ENCODE assay signal across 9 mouse cellular contexts in the genomic region with DNA sequence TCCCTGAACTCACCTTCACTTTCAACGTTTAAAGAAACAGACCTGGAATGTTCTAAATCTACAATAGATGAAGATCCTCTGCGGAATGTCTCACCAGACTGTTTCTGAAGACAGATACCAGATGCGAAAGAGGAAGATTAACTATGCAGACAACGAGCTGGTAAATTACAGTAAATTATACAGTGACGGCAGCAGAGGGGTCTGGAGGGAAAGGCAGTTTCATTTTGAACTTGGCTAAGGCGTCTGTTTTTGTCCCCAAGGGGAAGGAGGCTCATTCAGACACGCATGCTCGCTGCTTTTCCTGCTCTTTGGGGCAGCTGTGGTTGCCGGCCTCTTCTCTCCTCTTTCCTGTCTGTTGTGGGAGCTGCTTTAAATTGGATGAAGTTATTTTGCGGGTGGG. TPM values are rescaled to one million over a fixed set of nuclear protein-coding genes. Genes with fewer than 3 reads are reported as not detected.
DNase-seq lines count a peak whose midpoint lies in the region; ATAC-seq and TF ChIP-seq lines count a peak whose summit lies in the region.
"Had no signal": no experiment of that assay in that cellular context is flagged by ENCODE, and none has a peak within 500 bp of the region (broad histone marks: within the 10 kb centered on the region; RNA-seq: fewer than 3 reads in every experiment).

No protein-coding gene starts in this region.

- peak overlapping the region; percentile 41 for H3K4me2 ChIP-seq in heart, postnatal 0 days (ENCODE audit: low read depth, low read length)
- peak overlapping the region; percentile 24 for H3K4me2 ChIP-seq in hindbrain, embryonic 16.5 days (ENCODE audit: low read length)
- H3K4me2 ChIP-seq in stomach, embryonic 16.5 days (ENCODE audit: low read depth, low read length): peak overlapping the region; percentile 39

- 0 out of 2 replicates have a peak overlapping the region, but pooled peaks have one; percentile 1 for H3K4me3 ChIP-seq in heart, postnatal 0 days (ENCODE audit: low read depth, low read length)
- no peak overlapping the region for H3K4me3 ChIP-seq in hindbrain, embryonic 16.5 days (ENCODE audit: low read length)
- peak overlapping the region; percentile 12; the same call in 1 of the 2 replicates for H3K4me3 ChIP-seq in stomach, embryonic 16.5 days (replicated peaks; ENCODE audit: low read length)

- H3K4me1 ChIP-seq in heart, postnatal 0 days (ENCODE audit: control insufficient read depth, insufficient read depth): no peaks in the 10 kb centered on the region
- H3K4me1 ChIP-seq in hindbrain, embryonic 16.5 days (ENCODE audit: control insufficient read depth, insufficient read depth, low read depth, low read length): no peaks in the 10 kb centered on the region
- H3K4me1 ChIP-seq in stomach, embryonic 16.5 days (ENCODE audit: control insufficient read depth, insufficient read depth, low read length): 0 out of 2 replicates have a peak, but pooled peaks cover 5% of the 10 kb centered on the region

- no peaks in the 10 kb centered on the region for H3K9me3 ChIP-seq in heart, postnatal 0 days (replicated peaks; ENCODE audit: control insufficient read depth, low read length)
- no peaks in the 10 kb centered on the region for H3K9me3 ChIP-seq in hindbrain, embryonic 16.5 days (ENCODE audit: control insufficient read depth, low read length)
- H3K9me3 ChIP-seq in stomach, embryonic 16.5 days (replicated peaks; ENCODE audit: control insufficient read depth, low read length): no peaks in the 10 kb centered on the region

- no peak overlapping the region for H3K9ac ChIP-seq in heart, postnatal 0 days (replicated peaks; ENCODE audit: low read depth, low read length)
- H3K9ac ChIP-seq in hindbrain, embryonic 16.5 days (ENCODE audit: low read depth, low read length): no peak overlapping the region; the same call in 1 of the 2 replicates
- peak overlapping the region; percentile 43 for H3K9ac ChIP-seq in stomach, embryonic 16.5 days (ENCODE audit: low read length)

- no peak for DNase-seq in heart, postnatal 0 days (ENCODE audit: low spot score)
- DNase-seq in heart, adult 11 months: no peak
- peak; percentile 33 to 37 for DNase-seq in right cerebral cortex, postnatal 10 days (ENCODE audit: low spot score in 2 of 2)
- no peak for DNase-seq in right cerebral cortex, adult 18-20 months
- DNase-seq: gastrocnemius, postnatal 36 days had no signal

- ATAC-seq in heart, postnatal 0 days (ENCODE audit: insufficient read depth, low read depth): no peak
- peak; percentile 37; the same call in 1 of the 2 replicates for ATAC-seq in hindbrain, embryonic 16.5 days
- ATAC-seq in stomach, embryonic 16.5 days (ENCODE audit: insufficient read depth, low FRiP score): no peak
- no peak for ATAC-seq in erythroblast, adult 5-6 weeks (replicated peaks; ENCODE audit: low FRiP score, poor library complexity, severe bottlenecking)
- ATAC-seq: Patski had no signal

- H3K36me3 ChIP-seq in heart, postnatal 0 days (replicated peaks; ENCODE audit: control insufficient read depth, insufficient read depth, low read length): no peaks in the 10 kb centered on the region
- H3K36me3 ChIP-seq in hindbrain, embryonic 16.5 days (ENCODE audit: control insufficient read depth, insufficient read depth, low read length): no peaks in the 10 kb centered on the region
- no peaks in the 10 kb centered on the region for H3K36me3 ChIP-seq in stomach, embryonic 16.5 days (ENCODE audit: control insufficient read depth, insufficient read depth, low read length)

- no peaks in the 10 kb centered on the region for H3K27me3 ChIP-seq in heart, postnatal 0 days (ENCODE audit: control insufficient read depth, insufficient read depth, low read length)
- no peaks in the 10 kb centered on the region for H3K27me3 ChIP-seq in hindbrain, embryonic 16.5 days (replicated peaks; ENCODE audit: control insufficient read depth, insufficient read depth, low read length)
- H3K27me3 ChIP-seq in stomach, embryonic 16.5 days (ENCODE audit: control insufficient read depth, insufficient read depth, low read length): no peaks in the 10 kb centered on the region

- no peak for TF ChIP-seq EP300 in heart, postnatal 0 days (IDR thresholded peaks at IDR 0.05; ENCODE audit: low read depth)

- TF ChIP-seq CTCF in heart, postnatal 0 days (IDR thresholded peaks at IDR 0.05; ENCODE audit: low read depth): no peak

- H3K27ac ChIP-seq in heart, postnatal 0 days (ENCODE audit: low read depth): no peak overlapping the region
- no peak overlapping the region for H3K27ac ChIP-seq in hindbrain, embryonic 16.5 days (ENCODE audit: low read depth, low read length)
- no peak overlapping the region for H3K27ac ChIP-seq in stomach, embryonic 16.5 days (ENCODE audit: low read length)

- WGBS in heart, postnatal 0 days: 43% methylated on average over 10 of the region's 10 CpGs
- 48% methylated on average over 10 of the region's 10 CpGs for WGBS in hindbrain, embryonic 16.5 days
- WGBS in stomach, embryonic 16.5 days: 34% methylated on average over 10 of the region's 10 CpGs

RNA-seq across cellular contexts. Expression of a gene that starts 15.7 kb away (rescaled TPM):
- total RNA-seq in heart, postnatal 0 days (2014; rRNA removed; ENCODE audit: low replicate concordance): 6.0 and 10.0 TPM in 2 replicates
- 1.5 and 2.1 TPM in 2 replicates for polyA plus RNA-seq in heart, postnatal 0 days (2015; fragmentation: Nextera tagmentation; extraction: Ambion mirVana)
- polyA plus RNA-seq in hindbrain, embryonic 16.5 days (2015; fragmentation: Nextera tagmentation; extraction: Ambion mirVana): 3.2 and 4.0 TPM in 2 replicates
- 2.2 and 2.8 TPM in 2 replicates for polyA plus RNA-seq in stomach, embryonic 16.5 days (2015; fragmentation: Nextera tagmentation; extraction: Ambion mirVana)
- 0.63 and 7.3 TPM in 2 replicates for total RNA-seq in erythroblast, adult 5-6 weeks (2015; ENCODE audit: low replicate concordance)
- 0.60 and 0.98 TPM in 2 replicates for total RNA-seq in erythroblast, adult 5-6 weeks (2017; ENCODE audit: low replicate concordance)

RNA-seq across cellular contexts. Expression of a gene that starts 34.2 kb away (rescaled TPM):
- total RNA-seq in heart, postnatal 0 days (2014; rRNA removed; ENCODE audit: low replicate concordance): 15.3 and 26.6 TPM in 2 replicates
- polyA plus RNA-seq in heart, postnatal 0 days (2015; fragmentation: Nextera tagmentation; extraction: Ambion mirVana): 11.7 and 13.4 TPM in 2 replicates
- polyA plus RNA-seq in hindbrain, embryonic 16.5 days (2015; fragmentation: Nextera tagmentation; extraction: Ambion mirVana): 2.3 and 6.0 TPM in 2 replicates
- polyA plus RNA-seq in stomach, embryonic 16.5 days (2015; fragmentation: Nextera tagmentation; extraction: Ambion mirVana): 4.6 and 6.1 TPM in 2 replicates
- not detected in 2 replicates for total RNA-seq in erythroblast, adult 5-6 weeks (2015; ENCODE audit: low replicate concordance)
- total RNA-seq in erythroblast, adult 5-6 weeks (2017; ENCODE audit: low replicate concordance): not detected in 2 replicates
- polyA plus RNA-seq: Patski had no signal

Comparison
In these comparisons a context has a peak if more than half of its experiments do, and no peak if none do; other contexts are left out.
1. DNase-seq: peak in right cerebral cortex, postnatal 10 days (2 of 2); none in heart, postnatal 0 days (single experiment), heart, adult 11 months (single experiment) and right cerebral cortex, adult 18-20 months (single experiment).
2. Peak in every context shown above with its lines, with median percentiles within 50 percentile points of each other: H3K4me2 ChIP-seq.